Mouse (Mus musculus) gastrocnemius, adult 18-20 months (tissue): ENCODE measurements around the gene Snn. TPM values are rescaled to one million over a fixed set of nuclear protein-coding genes. Genes with fewer than 3 reads are reported as not detected.

Source experiments
- DNase-seq: peaks from one replicate; pipeline ENCODE4 v3.0.0; 2021; ENCODE audit warnings: low spot score
- total RNA-seq, 2 experiments: library from RNA; stranded (reverse); gene quantifications; 2 replicates each; pipeline ENCODE4 v1.2.3; 2021

Snn gene
- total RNA-seq, 2 experiments from 2014 or later, result 2.4 to 3.4 TPM

- no peak for DNase-seq
Measured at GRCm38 (mm10) chr16:11078216-11078869, 17.6 kb downstream of the Snn start.

GRCm38 (mm10) chr16:11084181-11084580 lies 23.4 kb downstream of the Snn start:
- no peak for DNase-seq

- no peak for DNase-seq
Measured at GRCm38 (mm10) chr16:11086299-11086698, 25.6 kb downstream of the Snn start.

GRCm38 (mm10) chr16:11086856-11087588 lies 26.3 kb downstream of the Snn start:
- no peak for DNase-seq

GRCm38 (mm10) chr16:11090836-11091570 lies 30.3 kb downstream of the Snn start:
- DNase-seq, result no peak

- DNase-seq, result no peak
Measured at GRCm38 (mm10) chr16:11092061-11092460, 31.3 kb downstream of the Snn start.

- no peak for DNase-seq
Measured at GRCm38 (mm10) chr16:11092523-11092922, 31.8 kb downstream of the Snn start.

- no peak for DNase-seq
Measured at GRCm38 (mm10) chr16:11093717-11094386, 33.1 kb downstream of the Snn start.

GRCm38 (mm10) chr16:11097301-11097700 lies 36.6 kb downstream of the Snn start:
- DNase-seq, result no peak

- DNase-seq, result no peak
Measured at GRCm38 (mm10) chr16:11104905-11105304, 44.2 kb downstream of the Snn start.

- no peak for DNase-seq
Measured at GRCm38 (mm10) chr16:11109198-11109740, 48.5 kb downstream of the Snn start.

GRCm38 (mm10) chr16:11122625-11123024 lies 61.9 kb downstream of the Snn start:
- no peak for DNase-seq

- DNase-seq, result no peak
Measured at GRCm38 (mm10) chr16:11124110-11124509, 63.4 kb downstream of the Snn start.

Other genes starting within 250 kb of the Snn start
- not detected for gene Gm11172, start 248.0 kb upstream of the Snn start, total RNA-seq
- gene Rmi2, start 225.9 kb upstream of the Snn start, total RNA-seq, result 1 to 10 TPM in 1 of 2 experiments, under 1 TPM in 1; 0.95 to 1.5 TPM
- gene Litaf, start 5.2 kb downstream of the Snn start, total RNA-seq, result 10 to 100 TPM in 1 of 2 experiments, 1 to 10 TPM in 1; 8.7 to 10.7 TPM
- gene Txndc11, start 73.7 kb downstream of the Snn start, total RNA-seq, result 1 to 10 TPM; 6.7 to 9.0 TPM
- 10 to 100 TPM; 10.3 to 16.8 TPM for gene Zc3h7a, start 115.4 kb downstream of the Snn start, total RNA-seq
- 10 to 100 TPM; 42.7 to 44.9 TPM for gene Rsl1d1, start 142.4 kb downstream of the Snn start, total RNA-seq
- 10 to 100 TPM; 60.7 to 60.8 TPM for gene Gspt1, start 193.4 kb downstream of the Snn start, total RNA-seq